Mouse (Mus musculus): ENCODE data around the gene Stx4a.
"Not testable (repeated sequence)": the region's sequence is repeated elsewhere in the genome, so short reads cannot be mapped to it uniquely, and the experiment has no call there.

Gene Stx4a

GRCm38 (mm10) chr7:127869149-127869810 is 45.2 kb downstream of the Stx4a start:
- DNase-seq (ENCODE audit: low spot score), result no peak

GRCm38 (mm10) chr7:127870136-127870821 is 46.2 kb downstream of the Stx4a start:
- DNase-seq (ENCODE audit: low spot score), result no peak

GRCm38 (mm10) chr7:127874812-127875626 is 50.9 kb downstream of the Stx4a start:
- no peak for DNase-seq (ENCODE audit: low spot score)

DNA sequence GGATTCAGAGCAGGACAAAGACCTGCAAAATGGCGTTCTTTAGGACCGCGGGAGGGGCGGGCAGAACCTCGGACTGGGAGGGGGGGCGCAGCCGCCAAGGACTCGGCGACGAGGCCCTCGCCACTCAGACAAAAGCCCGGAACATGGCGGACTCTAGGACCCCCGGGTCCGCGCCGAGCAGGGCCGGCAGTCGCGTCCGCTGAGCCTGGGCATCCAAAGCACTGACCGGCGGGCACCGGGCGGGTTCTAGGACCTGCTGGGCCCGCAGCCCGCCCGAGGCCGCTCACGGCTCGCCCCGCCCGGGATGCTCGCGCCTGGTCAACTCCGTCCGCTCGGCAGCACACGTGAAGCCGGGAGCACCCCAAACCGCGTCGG is 51.5 kb downstream of the Stx4a start:
- peak; percentile 76 for DNase-seq (ENCODE audit: low spot score)

GRCm38 (mm10) chr7:127876041-127876466 is 52.0 kb downstream of the Stx4a start, which contains the start of gene Zfp646:
TSS of gene Zfp646 (plus strand) at chr7:127876221.
- DNase-seq (ENCODE audit: low spot score), result no peak

DNA sequence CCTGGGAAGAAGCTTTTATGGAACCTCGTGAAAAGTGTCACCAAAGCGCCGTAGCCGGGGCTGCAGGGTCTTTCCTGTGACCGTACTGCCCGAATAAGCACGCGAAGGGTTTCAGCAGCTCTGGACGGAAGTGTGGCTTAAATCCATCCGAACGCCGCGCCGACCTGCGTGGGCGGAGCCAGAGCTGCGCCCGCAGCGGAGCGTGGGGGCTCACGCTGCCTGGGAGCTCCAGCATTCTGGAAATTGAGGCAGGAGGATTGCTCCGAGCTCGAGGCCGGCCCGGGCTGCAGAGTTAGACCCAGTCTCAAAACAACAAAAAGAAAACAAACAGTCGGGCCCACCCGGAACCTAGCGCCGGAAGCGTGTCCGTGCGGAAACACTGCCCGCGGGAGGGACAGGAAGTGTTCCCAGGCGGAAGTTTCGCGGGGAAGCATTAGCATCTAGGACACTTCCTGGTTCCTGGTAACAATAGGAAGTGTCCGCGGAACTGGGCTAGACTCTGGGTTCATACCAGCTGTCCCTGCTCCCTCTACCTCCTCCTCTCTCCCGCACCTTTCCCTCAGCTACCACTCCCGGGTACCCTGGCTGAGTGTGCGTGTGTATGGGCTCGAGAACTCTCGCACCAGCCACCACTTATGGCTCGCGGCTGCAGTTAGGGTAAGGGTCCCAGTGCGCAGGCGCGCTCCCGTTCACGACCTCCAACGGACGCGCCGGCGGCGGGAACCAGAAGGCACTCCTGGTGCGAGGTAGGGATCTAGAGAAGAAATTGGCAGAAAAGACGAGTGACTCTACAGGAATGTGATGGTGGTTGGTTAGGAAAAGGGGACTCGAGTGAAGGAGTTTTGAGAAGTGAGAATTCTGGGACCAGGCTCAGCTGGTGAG is 52.6 kb downstream of the Stx4a start, which contains the start of gene Zfp668:
Gene Zfp668, minus strand, starts transcription at position 362 of the 882 bp plus-strand sequence.
- DNase-seq (ENCODE audit: low spot score), result peak; percentile 59

DNA sequence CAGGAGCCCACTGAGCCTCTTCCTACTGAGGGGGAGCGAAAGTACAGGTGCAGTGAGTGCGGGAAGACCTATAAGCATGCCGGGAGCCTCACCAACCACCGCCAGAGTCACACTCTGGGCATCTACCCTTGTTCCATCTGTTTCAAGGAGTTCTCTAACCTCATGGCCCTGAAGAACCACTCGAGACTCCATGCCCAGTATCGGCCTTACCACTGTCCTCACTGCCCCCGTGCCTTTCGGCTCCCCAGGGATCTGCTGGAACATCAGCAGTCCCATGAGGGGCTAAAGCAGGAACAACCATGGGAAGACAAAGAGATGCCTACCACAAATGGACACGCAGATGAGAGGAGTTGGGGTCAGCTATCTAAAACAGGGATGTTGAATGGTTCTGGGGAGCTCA is 55.2 kb downstream of the Stx4a start:
- no peak for DNase-seq (ENCODE audit: low spot score)

GRCm38 (mm10) chr7:127880431-127880830 is 56.3 kb downstream of the Stx4a start:
- no peak for DNase-seq (ENCODE audit: low spot score)

DNA sequence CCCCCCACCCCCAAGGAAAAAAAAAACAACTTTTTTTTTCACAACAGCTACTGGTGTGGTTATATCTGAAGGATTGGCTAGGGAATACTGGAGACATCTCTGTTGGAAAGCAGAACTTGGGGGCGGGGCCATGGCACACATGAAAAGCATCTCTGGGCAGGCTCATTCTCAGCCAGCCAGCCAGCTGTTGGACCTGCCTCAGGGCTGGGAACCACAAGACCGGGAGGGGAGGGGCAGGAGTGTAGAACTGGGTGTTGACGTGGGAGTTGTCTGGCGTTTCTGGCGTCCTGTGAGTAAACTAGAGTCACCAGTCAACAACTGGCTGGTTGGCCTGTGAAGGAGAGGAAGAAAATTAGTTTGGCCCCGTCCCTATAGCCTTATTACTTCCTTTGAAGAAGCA is 61.9 kb downstream of the Stx4a start:
- DNase-seq (ENCODE audit: low spot score), result no peak

DNA sequence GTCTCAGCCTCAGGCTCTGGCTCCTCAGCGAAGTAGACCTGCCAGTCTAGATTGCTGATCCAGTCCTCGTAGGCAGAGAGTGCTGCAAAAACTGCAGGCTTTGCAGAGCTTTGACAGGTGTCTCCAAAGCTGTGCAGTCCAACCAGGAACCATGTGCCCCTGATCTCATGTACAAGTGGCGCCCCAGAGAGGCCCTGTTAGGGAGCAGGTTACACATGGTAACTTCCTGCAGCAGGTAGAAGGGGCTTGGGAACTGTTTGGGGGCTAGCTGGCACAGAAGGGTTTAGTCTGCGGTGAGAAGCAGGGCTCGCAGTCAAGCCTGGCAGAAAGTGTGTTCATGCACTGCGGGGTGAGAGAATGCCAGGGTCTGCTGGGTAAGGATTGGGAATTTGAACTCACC is 62.5 kb downstream of the Stx4a start:
- no peak for DNase-seq (ENCODE audit: low spot score)

- no peak for DNase-seq (ENCODE audit: low spot score)
Observed at GRCm38 (mm10) chr7:127887191-127887590, 63.1 kb downstream of the Stx4a start.

GRCm38 (mm10) chr7:127887781-127888180 is 63.7 kb downstream of the Stx4a start:
- DNase-seq (ENCODE audit: low spot score), result no peak

DNA sequence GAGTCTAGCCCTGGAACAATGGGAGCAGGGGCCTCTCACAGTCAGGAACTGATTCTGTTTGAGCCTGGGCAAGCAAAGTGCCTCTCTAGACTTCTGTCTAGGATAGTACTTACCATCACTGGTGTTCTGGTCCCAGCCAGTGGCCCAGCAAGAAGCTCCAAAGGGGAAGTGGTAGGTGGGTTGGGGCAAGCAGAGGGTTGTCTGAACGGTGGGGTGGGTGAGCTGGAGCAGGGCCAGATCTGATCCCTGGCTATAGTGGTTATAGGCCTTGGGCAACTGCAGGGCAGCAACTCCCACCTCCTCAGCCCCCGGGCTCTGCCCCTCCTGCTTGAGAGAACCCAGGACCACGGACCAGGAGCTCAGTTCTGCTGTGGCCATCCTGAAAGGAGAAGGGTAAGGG is 64.7 kb downstream of the Stx4a start:
- DNase-seq (ENCODE audit: low spot score), result no peak

GRCm38 (mm10) chr7:127890798-127891197 is 66.7 kb downstream of the Stx4a start, which contains the start of gene Prss53:
TSS of gene Prss53 (minus strand) at chr7:127890970.
- no peak for DNase-seq (ENCODE audit: low spot score)

DNA sequence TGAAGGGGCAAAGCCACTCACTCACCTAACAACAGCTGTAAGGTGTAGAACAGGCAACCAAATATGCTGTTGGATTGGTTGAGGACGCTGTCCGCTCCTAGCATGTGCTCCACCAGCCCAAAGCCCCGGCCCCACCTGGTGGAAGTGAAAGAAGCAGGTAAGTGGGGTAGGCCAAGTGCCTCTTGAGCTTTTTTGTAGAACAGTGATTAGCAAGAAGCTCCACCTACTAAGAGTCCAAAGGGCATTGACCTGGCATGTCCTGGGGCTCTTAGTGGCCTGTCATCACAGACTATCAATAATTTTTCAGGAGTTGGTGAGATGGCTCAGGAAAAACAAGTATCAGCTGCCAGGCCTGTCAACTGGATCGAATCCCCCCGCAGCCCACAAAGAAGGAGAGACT is 70.4 kb downstream of the Stx4a start:
- DNase-seq (ENCODE audit: low spot score), result no peak

GRCm38 (mm10) chr7:127895442-127895841 is 71.3 kb downstream of the Stx4a start, which contains the start of the genes Gm21974 and Vkorc1:
TSS of gene Gm21974 (minus strand) at chr7:127895454.
TSS of gene Vkorc1 (minus strand) at chr7:127895617.
- DNase-seq (ENCODE audit: low spot score), result peak; percentile 84

DNA sequence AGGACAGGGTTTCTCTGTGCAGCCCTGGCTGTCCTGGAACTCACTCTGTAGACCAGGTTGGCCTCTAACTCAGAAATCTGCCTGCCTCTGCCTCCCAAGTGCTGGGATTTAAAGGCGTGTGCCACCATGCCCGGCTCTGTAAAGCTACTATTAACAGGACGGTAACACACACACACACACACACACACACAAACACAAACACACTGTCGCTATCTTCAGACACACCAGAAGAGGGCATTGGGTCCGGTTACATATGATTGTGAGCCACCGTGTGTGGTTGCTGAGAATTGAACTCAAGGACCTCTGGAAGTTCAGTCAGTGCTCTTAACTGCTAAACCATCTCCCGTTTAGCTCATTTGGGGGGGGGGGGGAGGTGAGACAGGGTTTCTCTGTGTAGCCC is 71.8 kb downstream of the Stx4a start:
- DNase-seq (ENCODE audit: low spot score), result not testable (repeated sequence)

DNA sequence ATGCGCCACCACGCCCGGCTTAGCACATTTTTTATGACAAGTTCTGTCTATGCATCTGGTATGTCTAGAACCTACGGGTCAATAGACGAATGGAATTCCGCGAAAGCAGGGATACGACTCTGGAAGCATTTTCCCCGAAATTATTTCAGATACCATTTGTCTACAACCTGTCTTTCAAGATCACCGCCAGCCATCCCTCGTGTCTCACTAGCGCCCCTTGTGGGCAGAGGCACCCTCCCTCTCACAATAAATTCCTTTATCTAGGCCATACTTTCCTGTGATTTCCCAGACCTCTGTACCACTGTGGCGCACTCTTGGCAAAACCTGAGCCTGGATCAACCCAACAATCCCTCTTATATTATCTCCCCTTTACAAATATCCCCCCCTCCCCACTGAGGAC is 72.3 kb downstream of the Stx4a start:
- DNase-seq (ENCODE audit: low spot score), result no peak

DNA sequence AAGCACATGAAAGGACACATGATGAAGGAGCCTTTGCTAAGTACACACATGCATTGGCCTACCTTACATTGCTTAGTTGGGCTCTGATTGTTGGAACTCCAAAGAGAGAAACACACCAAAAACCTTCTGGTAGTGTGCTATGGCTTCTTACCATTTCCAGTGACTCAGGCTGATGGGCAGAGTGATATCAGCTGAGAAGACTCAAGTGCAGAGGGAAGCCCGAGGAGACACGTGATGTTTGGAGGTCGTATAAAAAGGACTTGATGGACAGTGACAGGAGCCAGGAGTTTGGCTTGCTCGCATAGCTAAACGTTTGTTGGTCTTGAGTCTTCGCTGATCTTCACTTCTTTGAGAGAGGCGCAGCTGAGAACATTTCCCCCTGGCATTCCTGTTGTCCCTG is 73.4 kb downstream of the Stx4a start:
- no peak for DNase-seq (ENCODE audit: low spot score)

DNA sequence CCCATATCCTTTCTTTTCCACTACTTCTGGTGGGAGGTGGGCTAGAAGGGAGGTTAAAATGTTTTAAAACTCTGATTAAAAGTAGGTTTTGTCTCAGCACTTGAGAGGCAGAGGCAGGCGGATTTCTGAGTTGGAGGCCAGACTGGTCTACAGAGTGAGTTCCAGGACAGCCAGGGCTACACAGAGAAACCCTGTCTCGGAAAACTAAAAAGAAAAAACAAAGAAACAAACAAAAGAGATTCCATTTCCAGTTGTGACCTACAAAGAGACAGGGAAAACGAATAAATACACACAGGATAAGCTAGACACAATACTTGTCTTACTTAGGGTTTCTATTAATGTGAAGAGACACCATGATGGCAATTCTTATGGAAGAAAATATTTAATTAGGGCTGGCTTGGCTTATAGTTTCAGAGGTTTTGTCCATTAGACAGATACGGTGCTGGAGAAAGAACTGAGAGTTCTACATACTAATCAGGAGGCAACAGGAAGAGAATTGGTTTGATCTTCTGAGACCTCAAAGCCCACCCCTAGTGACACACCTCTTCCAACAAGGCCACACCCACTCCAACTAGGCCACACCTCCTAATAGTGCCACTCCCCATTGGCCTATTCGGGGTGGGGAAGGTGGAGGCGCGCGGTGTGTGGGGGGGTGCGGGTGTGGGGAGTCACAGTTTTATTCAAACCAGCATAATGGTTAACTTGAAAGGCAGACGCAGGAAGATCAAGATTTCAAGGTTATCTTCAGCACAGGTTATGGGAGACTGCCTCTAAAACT is 74.3 kb downstream of the Stx4a start:
- DNase-seq (ENCODE audit: low spot score), result no peak
